Mouse (Mus musculus): ENCODE data around the gene Nfxl1. TPM values are rescaled to one million over a fixed set of nuclear protein-coding genes. Genes with fewer than 3 reads are reported as not detected.

Gene Nfxl1
- polyA plus RNA-seq, 1 experiment from 2014 or later = 10.4 TPM

- Histone ChIP-seq H3K4me3 (no peak overlapping the region), H3K36me3 (peaks cover under 1% of the 10 kb centered on the region; the same call in 1 of the 2 replicates), H3K9ac (no peak overlapping the region), H3K9me3 (no peaks in the 10 kb centered on the region), H3K4me1 (peaks cover 14% of the 10 kb centered on the region), H3K27me3 (replicated peaks) (no peaks in the 10 kb centered on the region), H3K27ac (replicated peaks) (no peak overlapping the region), H3K4me2 (no peak overlapping the region)
- no peak for ATAC-seq (ENCODE audit: extremely low read depth, insufficient number of reproducible peaks, low FRiP score, low TSS enrichment)
- WGBS = 47% methylated on average over 3 of the region's 3 CpGs
Observed at GRCm38 (mm10) chr5:72560976-72561628, 1.6 kb upstream of the Nfxl1 start.

DNA sequence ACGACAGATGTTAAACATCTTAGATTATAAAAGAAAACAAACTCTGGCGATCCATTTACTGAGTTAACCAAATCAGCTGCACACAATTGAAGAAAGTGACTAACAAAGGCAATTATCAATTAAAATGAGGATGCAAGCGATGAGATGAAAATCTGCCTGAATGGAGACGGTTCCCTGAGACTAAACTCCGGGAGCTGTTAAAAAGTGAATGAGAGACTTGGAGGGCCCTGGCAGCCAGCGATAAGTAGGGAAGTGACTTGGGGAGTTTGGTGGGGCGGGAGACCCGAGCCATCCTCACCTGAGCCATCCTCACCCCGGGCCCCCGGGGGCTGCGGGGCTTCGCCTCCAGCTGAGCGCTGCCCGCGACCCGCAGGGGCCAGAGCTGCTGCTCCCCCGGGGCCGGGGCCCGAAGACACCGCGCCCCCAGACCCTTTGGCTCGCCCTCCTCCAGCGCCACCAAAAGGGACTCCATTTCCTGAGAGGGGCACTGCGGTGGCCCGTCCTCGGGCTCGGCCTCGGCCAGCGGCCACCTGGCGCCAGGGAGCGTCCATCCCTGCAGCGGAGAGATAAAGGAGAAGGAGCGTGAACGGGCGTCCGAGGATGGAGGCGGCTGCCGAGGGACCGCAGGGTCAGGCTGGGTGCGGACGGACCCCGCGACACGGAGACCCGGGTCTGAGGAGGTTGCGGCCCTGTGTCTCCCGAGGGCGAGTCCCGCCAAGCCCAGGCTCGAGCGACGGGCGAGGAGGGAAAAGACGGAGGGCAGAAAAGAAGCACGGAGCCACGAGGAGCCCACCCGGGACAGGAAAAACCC is 563 bp downstream of the Nfxl1 start:
- no peaks in the 10 kb centered on the region for H3K9me3 ChIP-seq
- H3K9ac ChIP-seq = peak overlapping the region; percentile 94
- H3K27me3 ChIP-seq (replicated peaks) = no peaks in the 10 kb centered on the region
- peaks cover 18% of the 10 kb centered on the region for H3K36me3 ChIP-seq
- peak overlapping the region; percentile 70 for H3K27ac ChIP-seq (replicated peaks)
- WGBS = 1% methylated on average over 57 of the region's 57 CpGs
- peak; percentile 59; the same call in 1 of the 2 replicates for ATAC-seq (ENCODE audit: extremely low read depth, insufficient number of reproducible peaks, low FRiP score, low TSS enrichment)
- H3K4me1 ChIP-seq = peaks cover 24% of the 10 kb centered on the region
- peak overlapping the region; percentile 95 for H3K4me2 ChIP-seq
- H3K4me3 ChIP-seq = peak overlapping the region; percentile 87

- Histone ChIP-seq H3K4me3 (no peak overlapping the region), H3K36me3 (peaks cover 39% of the 10 kb centered on the region), H3K4me1 (peaks cover 24% of the 10 kb centered on the region), H3K27ac (replicated peaks) (no peak overlapping the region), H3K9me3 (no peaks in the 10 kb centered on the region), H3K9ac (no peak overlapping the region), H3K27me3 (replicated peaks) (no peaks in the 10 kb centered on the region), H3K4me2 (no peak overlapping the region)
- 85% methylated on average over 3 of the region's 3 CpGs for WGBS
- no peak for ATAC-seq (ENCODE audit: extremely low read depth, insufficient number of reproducible peaks, low FRiP score, low TSS enrichment)
Observed at GRCm38 (mm10) chr5:72556245-72556644, 3.2 kb downstream of the Nfxl1 start.

GRCm38 (mm10) chr5:72551209-72551608 is 8.3 kb downstream of the Nfxl1 start:
- H3K4me1 ChIP-seq = peaks cover 9% of the 10 kb centered on the region
- H3K4me2 ChIP-seq = no peak overlapping the region
- no peak for ATAC-seq (ENCODE audit: extremely low read depth, insufficient number of reproducible peaks, low FRiP score, low TSS enrichment)
- no peaks in the 10 kb centered on the region for H3K9me3 ChIP-seq
- H3K27ac ChIP-seq (replicated peaks) = no peak overlapping the region
- no peak overlapping the region for H3K9ac ChIP-seq
- H3K36me3 ChIP-seq = peaks cover 52% of the 10 kb centered on the region
- no peak overlapping the region for H3K4me3 ChIP-seq
- 90% methylated on average over 3 of the region's 3 CpGs for WGBS
- H3K27me3 ChIP-seq (replicated peaks) = no peaks in the 10 kb centered on the region

DNA sequence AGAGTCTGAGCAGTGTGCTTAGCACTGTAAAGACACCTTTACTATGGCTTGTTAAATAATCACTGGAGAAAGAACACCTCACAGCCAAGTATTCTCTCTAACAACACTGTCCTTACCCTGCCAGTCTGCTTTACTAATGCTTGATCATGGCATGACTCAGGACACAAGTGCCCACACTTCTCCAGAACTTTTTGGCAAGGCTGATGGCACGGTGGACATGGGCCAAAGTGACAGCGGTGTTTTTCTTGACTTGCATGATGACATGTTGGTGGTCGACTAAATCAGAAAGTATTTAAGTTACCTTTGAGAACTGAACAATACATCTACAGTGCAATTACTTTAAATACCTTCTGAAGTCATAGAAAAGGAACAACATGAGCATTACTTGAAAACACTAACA is 30.6 kb downstream of the Nfxl1 start:
- Histone ChIP-seq H3K27me3 (replicated peaks) (no peaks in the 10 kb centered on the region), H3K36me3 (peaks cover 65% of the 10 kb centered on the region), H3K4me1 (no peaks in the 10 kb centered on the region), H3K9me3 (no peaks in the 10 kb centered on the region), H3K4me3 (no peak overlapping the region), H3K9ac (no peak overlapping the region), H3K27ac (replicated peaks) (no peak overlapping the region), H3K4me2 (no peak overlapping the region)
- ATAC-seq (ENCODE audit: extremely low read depth, insufficient number of reproducible peaks, low FRiP score, low TSS enrichment) = no peak
- WGBS = 91% methylated on average over 3 of the region's 3 CpGs

GRCm38 (mm10) chr5:72513808-72514207 is 45.7 kb downstream of the Nfxl1 start:
- Histone ChIP-seq H3K27ac (replicated peaks) (0 out of 2 replicates have a peak overlapping the region, but pooled peaks have one; percentile 16), H3K4me1 (no peaks in the 10 kb centered on the region), H3K27me3 (replicated peaks) (no peaks in the 10 kb centered on the region), H3K9me3 (no peaks in the 10 kb centered on the region), H3K9ac (no peak overlapping the region), H3K4me2 (no peak overlapping the region), H3K4me3 (no peak overlapping the region), H3K36me3 (peaks cover 53% of the 10 kb centered on the region)
- ATAC-seq (ENCODE audit: extremely low read depth, insufficient number of reproducible peaks, low FRiP score, low TSS enrichment) = no peak
- 53% methylated on average over 5 of the region's 5 CpGs for WGBS

DNA sequence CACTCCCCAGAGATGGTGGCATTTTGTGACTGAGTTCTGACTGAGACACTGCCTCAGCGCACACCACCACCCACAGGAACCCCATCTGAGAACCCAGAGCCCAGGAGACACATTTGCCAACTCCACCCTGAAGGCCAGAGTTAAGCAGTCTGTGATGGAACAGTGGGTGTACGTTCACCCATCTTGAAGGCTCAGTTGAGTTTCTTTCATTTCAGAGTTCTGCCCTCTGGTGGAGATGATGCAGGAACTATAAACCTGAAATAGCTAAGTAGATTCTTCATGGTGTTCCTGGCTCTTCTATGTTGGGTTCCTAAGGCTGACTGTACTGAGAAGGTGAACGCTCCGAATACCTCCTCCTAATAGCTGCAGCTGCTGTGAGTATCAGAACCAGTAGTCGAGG is 53.7 kb downstream of the Nfxl1 start:
- H3K4me2 ChIP-seq = no peak overlapping the region
- H3K4me3 ChIP-seq = no peak overlapping the region
- no peak for ATAC-seq (ENCODE audit: extremely low read depth, insufficient number of reproducible peaks, low FRiP score, low TSS enrichment)
- 60% methylated on average over 5 of the region's 5 CpGs for WGBS
- no peak overlapping the region for H3K9ac ChIP-seq
- H3K27ac ChIP-seq (replicated peaks) = no peak overlapping the region
- H3K9me3 ChIP-seq = no peaks in the 10 kb centered on the region
- peaks cover 35% of the 10 kb centered on the region for H3K4me1 ChIP-seq
- peaks cover 10% of the 10 kb centered on the region for H3K27me3 ChIP-seq (replicated peaks)
- no peaks in the 10 kb centered on the region for H3K36me3 ChIP-seq

DNA sequence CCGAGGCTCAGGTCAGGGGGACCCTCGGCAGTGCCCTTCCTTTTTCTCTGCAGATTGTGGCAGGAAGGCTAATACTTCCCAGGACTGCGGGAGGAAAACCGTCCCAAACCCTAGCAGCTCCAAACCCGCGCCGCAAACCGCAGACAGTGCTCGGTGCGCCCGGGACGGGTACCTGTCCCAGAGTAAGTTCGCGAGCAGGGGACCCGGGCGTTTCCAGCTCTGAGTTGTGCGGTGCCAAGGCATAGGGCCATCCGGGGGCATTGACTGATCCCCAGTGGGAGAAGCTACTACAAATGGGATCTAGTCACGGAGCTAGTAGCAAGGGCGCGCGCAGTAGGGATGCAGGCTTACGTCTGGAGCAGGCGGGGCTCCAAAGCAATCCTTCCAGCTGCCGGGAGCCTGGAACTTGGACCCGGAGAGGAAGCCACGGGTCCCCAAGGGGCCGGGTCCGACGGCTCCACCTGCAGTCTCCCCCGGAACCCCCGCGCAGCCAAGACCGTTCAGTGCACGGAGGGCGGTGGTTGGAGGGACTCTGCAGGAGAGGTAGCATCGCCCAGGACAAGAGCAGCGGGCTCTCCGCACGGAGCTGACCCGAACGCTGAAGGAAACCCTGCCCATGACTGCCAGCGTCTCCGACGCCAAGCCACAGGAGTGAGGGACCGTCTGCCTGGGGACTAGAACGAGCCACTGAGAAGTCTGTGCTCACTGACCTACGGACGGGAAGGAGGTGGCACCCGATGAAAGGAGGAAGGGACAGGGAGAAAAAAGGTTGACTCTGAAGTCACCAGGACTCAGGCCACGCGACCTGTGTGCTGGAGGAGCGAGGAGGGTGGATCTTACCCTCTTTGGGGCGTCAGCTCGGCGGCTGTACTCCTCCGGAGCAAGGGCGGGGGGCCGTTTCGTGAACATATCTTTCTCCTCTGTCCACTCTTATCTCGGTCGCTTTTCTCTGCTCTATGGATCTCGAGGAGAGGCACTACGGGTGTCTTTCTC is 55.7 kb downstream of the Nfxl1 start, which contains the start of gene Corin:
Gene Corin, minus strand, starts transcription at position 943 of the 993 bp plus-strand sequence.
- ATAC-seq (ENCODE audit: extremely low read depth, insufficient number of reproducible peaks, low FRiP score, low TSS enrichment) = peak; percentile 16; the same call in 1 of the 2 replicates
- H3K27me3 ChIP-seq (replicated peaks) = peaks cover 10% of the 10 kb centered on the region
- H3K4me3 ChIP-seq = peak within 1 kb of the TSS; percentile 64
- peaks cover 47% of the 10 kb centered on the region for H3K4me1 ChIP-seq
- H3K9ac ChIP-seq = peak within 1 kb of the TSS; percentile 83
- peak within 1 kb of the TSS; percentile 80 for H3K4me2 ChIP-seq
- H3K9me3 ChIP-seq = no peaks in the 10 kb centered on the region
- no peaks in the 10 kb centered on the region for H3K36me3 ChIP-seq
- WGBS = under 1% methylated on average over 64 of the region's 64 CpGs
- H3K27ac ChIP-seq (replicated peaks) = peak within 1 kb of the TSS; percentile 62

DNA sequence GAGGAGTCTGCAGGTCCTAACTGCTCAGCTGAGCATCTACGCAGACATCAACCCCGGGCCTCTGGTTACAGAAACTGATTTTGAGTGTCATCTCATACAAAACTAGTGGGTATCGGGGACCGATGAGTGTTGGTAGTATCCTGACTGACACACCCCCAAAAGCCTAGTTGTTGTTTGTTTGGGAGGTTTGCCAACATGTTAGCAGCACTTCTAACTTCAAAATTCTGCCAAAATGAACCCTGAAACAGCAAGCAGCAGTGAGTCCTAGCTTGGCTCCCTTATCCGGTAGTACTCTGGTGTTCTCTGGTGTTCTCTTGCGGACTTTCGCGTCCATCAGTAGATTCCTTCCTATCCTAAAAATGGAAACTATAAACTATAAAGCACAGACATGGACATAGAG is 56.7 kb downstream of the Nfxl1 start:
- Histone ChIP-seq H3K9me3 (no peaks in the 10 kb centered on the region), H3K4me1 (peaks cover 58% of the 10 kb centered on the region), H3K27me3 (replicated peaks) (peaks cover 10% of the 10 kb centered on the region), H3K27ac (replicated peaks) (peak overlapping the region; percentile 62), H3K4me2 (peak overlapping the region; percentile 80), H3K36me3 (no peaks in the 10 kb centered on the region), H3K4me3 (peak overlapping the region; percentile 64), H3K9ac (peak overlapping the region; percentile 83)
- ATAC-seq (ENCODE audit: extremely low read depth, insufficient number of reproducible peaks, low FRiP score, low TSS enrichment) = no peak
- WGBS = 48% methylated on average over 8 of the region's 8 CpGs

- Histone ChIP-seq H3K36me3 (no peaks in the 10 kb centered on the region), H3K9ac (peak overlapping the region; percentile 52; the same call in 1 of the 2 replicates), H3K27ac (replicated peaks) (peak overlapping the region; percentile 77), H3K4me2 (peak overlapping the region; percentile 80), H3K4me1 (peaks cover 68% of the 10 kb centered on the region), H3K4me3 (peak overlapping the region; percentile 21), H3K27me3 (replicated peaks) (peaks cover 10% of the 10 kb centered on the region), H3K9me3 (no peaks in the 10 kb centered on the region)
- ATAC-seq (ENCODE audit: extremely low read depth, insufficient number of reproducible peaks, low FRiP score, low TSS enrichment) = no peak
- 26% methylated on average over 3 of the region's 3 CpGs for WGBS
Observed at GRCm38 (mm10) chr5:72501763-72502162, 57.7 kb downstream of the Nfxl1 start.

DNA sequence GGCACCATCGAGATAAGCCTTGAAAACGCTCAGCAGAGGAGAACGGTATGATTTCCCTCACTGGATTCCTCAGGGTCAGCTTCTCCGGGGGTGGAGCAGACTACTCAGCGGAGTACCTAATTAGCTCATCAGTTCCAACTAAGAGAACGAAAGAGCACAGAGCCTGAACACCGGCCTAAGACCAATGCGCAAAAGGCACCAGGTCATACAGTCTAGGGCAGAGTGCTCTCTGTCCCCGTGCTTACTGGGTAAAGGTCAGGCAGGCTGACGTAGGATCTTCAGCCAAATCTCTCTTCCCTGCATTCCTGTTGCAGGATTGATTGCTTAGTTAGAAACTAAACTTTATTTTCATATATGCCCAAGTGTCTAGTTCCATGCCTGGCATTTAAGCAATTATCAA is 61.2 kb downstream of the Nfxl1 start:
- Histone ChIP-seq H3K36me3 (no peaks in the 10 kb centered on the region), H3K9me3 (no peaks in the 10 kb centered on the region), H3K4me2 (no peak overlapping the region), H3K9ac (no peak overlapping the region), H3K4me1 (peaks cover 76% of the 10 kb centered on the region), H3K27ac (replicated peaks) (no peak overlapping the region), H3K4me3 (no peak overlapping the region), H3K27me3 (replicated peaks) (peaks cover 3% of the 10 kb centered on the region)
- 46% methylated on average over 10 of the region's 10 CpGs for WGBS
- ATAC-seq (ENCODE audit: extremely low read depth, insufficient number of reproducible peaks, low FRiP score, low TSS enrichment) = no peak
